Mouse (Mus musculus): ENCODE measurements around the gene Prdx1.
"Not testable (repeated sequence)": the region's sequence is repeated elsewhere in the genome, so short reads cannot be mapped to it uniquely, and the experiment has no call there.

The Prdx1 gene

DNA sequence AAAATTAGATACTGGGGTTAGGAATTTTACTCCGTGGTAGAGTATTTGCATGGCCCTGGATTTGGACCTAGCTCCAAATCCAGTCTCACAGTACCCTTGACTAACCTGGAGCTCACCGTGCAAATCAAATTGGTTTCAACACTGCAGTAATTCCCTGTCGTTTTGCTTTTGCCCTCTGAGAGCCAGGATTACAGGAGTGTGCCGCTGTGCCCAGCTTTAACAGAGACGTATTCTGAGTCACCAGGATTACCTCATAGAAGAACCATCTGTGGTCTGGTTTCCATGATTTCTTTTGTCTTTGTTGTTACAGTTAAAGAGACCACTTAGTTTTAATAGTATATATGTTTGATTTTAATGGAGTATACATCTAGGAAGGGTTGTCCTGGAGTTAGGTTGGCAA lies 6.2 kb upstream of the Prdx1 start:
- no peak for DNase-seq (ENCODE audit: extremely low spot score)

GRCm38 (mm10) chr4:116680521-116680920 lies 4.8 kb upstream of the Prdx1 start:
- not testable (repeated sequence) for DNase-seq (ENCODE audit: extremely low spot score)

DNA sequence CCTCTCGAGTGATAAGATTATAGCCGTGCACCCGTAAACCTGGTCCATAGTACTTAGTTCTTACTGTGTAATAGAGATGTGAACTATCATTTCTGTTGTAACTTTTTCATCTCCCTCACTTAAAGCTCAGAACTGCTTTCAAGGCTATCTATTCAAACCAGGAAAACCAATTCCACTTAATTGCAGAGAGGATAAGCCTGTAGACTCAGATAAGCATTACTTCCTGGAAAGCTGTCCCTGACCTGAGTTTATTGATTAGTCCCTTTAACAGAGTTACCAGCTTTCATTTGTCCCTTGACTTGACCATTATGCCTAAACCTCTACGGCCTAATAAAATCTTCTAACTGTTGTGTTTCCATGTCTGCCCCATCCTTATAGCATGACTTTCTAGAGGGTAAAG lies 1.4 kb upstream of the Prdx1 start:
- no peak for DNase-seq (ENCODE audit: extremely low spot score)

DNA sequence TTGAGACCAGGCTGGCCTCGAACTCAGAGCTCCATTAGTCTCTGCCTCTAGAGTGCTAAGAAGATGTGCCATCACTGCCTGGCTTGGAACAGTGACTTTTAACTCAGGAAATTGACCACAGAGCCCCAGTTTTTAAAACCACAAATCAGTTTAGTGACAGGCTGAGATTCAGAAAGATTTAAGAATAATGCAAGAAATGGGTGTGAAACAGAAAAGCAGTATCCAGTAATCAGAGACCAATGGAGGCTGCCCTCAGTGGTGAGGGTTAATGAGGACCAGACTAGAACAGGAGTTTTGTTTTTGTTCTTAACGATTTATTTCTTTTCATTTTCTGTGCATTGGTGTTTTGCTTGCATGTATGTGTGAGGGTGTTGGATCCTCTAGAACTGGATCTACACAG lies 679 bp upstream of the Prdx1 start:
- DNase-seq (ENCODE audit: extremely low spot score) = peak; percentile 21

- DNase-seq (ENCODE audit: extremely low spot score) = no peak
These were observed 1.7 kb downstream of the Prdx1 start for GRCm38 (mm10) chr4:116687041-116687440.

DNA sequence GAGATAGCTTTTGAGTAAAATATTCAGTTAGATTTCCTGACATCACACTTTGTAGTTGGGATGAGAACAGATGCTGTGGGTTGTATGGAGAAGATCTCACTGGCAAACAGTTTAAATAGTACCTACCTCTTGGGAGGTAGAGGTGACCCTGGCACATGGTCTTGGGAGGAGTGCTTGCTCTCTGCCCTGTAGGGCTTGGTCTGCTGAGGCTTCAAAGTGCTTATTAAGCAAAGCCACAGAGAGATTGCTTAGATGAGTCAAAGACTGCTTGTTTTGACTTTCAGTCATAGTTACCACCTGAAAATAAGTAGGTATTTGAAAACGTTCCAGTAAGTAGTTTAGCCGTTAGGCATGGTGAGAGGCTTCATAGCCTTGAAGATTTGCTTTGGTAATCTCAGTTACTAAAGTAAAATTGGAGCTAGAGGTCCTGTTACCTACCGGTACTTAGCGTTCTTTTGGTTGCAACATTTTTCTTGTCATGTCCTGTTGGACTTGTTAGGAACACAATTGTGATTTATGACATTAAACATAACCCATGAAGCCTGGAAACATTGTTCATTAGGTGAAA lies 4.0 kb downstream of the Prdx1 start:
- DNase-seq (ENCODE audit: extremely low spot score) = no peak

DNA sequence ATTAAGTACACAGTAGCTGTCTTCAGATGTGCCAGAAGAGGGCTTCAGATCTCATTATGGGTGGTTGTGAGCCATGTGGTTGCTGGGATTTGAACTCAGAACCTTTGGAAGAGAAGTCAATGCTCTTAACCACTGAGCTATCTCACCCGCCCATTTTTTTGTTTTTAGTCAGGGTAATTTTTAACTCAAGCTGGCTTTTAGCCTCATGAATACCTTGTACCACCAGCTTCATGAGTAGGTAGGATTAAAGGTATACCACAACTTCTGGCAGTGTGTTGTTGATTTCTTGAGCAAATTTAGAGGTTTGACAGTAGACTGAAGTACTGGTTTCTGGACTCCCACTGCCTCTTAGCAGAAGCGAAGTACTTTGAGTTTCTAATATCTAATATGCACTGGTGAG lies 6.8 kb downstream of the Prdx1 start:
- no peak for DNase-seq (ENCODE audit: extremely low spot score)

- DNase-seq (ENCODE audit: extremely low spot score) = no peak
These were observed 8.4 kb downstream of the Prdx1 start for GRCm38 (mm10) chr4:116693785-116694184.

DNA sequence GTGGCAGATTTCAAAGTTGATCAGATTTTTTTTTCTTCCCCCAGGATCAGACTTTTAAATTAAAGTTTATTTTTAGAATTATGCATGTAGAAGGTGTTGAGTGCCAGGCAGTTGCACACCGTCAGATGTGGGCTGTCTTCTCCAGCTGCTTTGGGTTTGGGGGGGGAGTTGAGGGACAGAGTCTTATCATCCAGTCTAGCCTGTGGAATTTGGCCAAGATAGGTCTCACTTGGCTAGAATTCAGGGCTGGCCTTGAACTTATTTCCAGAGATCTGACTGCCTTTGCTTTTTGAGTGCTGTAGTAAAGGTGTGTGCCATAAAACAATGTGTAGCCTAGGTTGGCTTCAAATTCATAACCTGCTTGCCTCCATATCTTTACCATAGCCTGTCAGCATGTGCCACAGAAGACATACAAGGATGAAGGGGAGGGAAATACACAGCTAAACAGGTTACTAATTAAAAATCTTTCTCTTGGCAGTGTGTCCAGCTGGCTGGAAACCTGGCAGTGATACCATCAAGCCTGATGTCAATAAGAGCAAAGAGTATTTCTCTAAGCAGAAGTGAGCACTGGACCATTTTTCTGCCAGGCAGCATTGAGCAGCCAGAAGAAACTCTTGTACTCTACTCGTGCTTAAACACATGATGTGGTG lies 13.5 kb downstream of the Prdx1 start:
- DNase-seq (ENCODE audit: extremely low spot score) = no peak

DNA sequence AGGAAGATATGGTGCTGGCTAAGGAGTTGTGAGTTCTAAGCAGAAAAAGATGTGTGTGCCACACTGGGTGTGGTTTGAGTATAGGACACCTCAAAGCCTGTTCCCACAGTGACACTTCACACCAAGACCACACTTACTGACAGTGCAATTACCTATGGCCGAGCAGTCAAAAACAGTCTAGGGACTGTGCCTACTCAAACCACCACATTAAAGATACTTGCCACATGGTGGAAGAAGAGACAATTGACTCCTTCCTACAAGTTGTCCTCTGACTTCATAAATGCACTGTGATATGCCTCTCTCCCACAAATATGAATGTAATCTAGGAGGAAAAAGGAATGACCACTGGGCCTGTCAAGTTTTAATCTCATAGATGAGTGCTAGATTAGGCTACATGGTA lies 15.6 kb downstream of the Prdx1 start:
- DNase-seq (ENCODE audit: extremely low spot score) = no peak

GRCm38 (mm10) chr4:116703804-116704203 lies 18.5 kb downstream of the Prdx1 start:
- DNase-seq (ENCODE audit: extremely low spot score) = peak; percentile 71

DNA sequence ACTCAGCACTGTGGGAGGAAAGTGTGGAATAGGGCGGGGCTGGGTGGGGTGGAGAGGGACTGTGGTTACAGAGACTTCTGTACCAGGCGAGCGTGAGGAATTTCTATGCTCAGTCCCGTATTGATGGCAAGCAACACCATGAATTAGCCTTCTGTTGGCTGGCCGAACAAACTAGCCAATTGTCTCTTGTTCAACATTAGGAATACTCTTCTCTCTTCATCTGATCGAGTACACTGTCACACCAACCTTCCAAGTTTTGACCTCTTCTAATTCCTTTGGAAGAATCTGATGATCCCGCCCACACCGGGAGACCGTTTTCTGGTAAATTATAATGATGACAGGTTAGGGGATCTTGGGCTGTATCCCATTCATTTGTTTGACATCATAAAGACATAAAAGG lies 22.3 kb downstream of the Prdx1 start:
- no peak for DNase-seq (ENCODE audit: extremely low spot score)

- DNase-seq (ENCODE audit: extremely low spot score) = peak; percentile 84
These were observed 22.9 kb downstream of the Prdx1 start, which contains the start of the genes Mmachc and Ccdc163 for GRCm38 (mm10) chr4:116708201-116708764. Gene Mmachc (minus strand): TSS chr4:116708406. Gene Ccdc163 (plus strand): TSS chr4:116708509.

GRCm38 (mm10) chr4:116708791-116709390 lies 23.5 kb downstream of the Prdx1 start:
- no peak for DNase-seq (ENCODE audit: extremely low spot score)

GRCm38 (mm10) chr4:116710154-116710553 lies 24.8 kb downstream of the Prdx1 start:
- no peak for DNase-seq (ENCODE audit: extremely low spot score)

GRCm38 (mm10) chr4:116712536-116712935 lies 27.2 kb downstream of the Prdx1 start:
- no peak for DNase-seq (ENCODE audit: extremely low spot score)

DNA sequence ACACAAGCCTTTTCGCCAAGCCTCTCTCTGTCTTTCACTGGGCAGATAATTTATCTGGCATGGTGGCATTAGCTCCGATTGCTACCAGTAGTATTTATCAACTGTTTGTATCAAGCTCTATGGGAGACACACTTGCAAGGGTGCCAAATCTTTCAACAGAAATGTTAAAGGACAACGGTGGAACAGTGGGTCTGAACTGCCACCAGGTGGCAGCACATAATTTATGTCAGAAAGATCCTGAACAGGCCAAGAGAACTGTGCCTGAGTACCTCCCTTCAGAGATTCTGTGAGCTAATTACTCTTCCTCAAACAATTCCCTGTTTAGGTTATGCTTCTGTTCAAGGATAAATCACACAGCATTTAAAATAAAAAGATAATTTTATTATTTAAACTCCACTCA lies 34.1 kb downstream of the Prdx1 start:
- DNase-seq (ENCODE audit: extremely low spot score) = peak; percentile 50

GRCm38 (mm10) chr4:116720343-116721097 lies 35.2 kb downstream of the Prdx1 start, which contains the start of gene Tesk2:
Gene Tesk2 (plus strand): TSS chr4:116720948.
- peak; percentile 95 for DNase-seq (ENCODE audit: extremely low spot score)

DNA sequence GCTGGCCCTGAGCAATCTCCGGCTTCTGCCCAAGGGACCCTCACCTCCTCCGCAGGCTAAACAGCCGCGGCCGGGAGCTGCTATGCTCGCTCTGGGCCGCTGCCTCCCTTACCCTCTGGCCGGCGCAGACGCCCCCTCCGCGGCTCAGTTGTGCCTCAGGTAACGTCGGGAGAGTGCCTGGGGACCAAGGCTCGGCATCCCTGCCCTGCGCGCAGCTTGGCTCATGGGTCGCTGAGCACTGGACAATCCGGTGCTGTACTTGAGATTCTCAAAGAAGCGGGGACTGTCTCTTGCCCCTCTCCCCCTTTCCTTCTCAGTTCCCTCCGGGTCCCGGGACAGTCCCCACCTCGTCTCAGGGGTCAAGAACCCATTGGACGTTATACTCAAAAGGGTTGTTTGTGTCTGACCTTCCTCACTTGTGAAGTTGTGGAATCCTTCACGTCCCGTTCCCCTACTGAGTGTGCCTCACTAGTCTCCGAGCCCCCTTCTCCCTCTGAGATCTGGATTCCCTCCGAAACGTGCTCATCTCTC lies 35.8 kb downstream of the Prdx1 start:
- DNase-seq (ENCODE audit: extremely low spot score) = no peak

GRCm38 (mm10) chr4:116722230-116722629 lies 36.9 kb downstream of the Prdx1 start:
- no peak for DNase-seq (ENCODE audit: extremely low spot score)

DNA sequence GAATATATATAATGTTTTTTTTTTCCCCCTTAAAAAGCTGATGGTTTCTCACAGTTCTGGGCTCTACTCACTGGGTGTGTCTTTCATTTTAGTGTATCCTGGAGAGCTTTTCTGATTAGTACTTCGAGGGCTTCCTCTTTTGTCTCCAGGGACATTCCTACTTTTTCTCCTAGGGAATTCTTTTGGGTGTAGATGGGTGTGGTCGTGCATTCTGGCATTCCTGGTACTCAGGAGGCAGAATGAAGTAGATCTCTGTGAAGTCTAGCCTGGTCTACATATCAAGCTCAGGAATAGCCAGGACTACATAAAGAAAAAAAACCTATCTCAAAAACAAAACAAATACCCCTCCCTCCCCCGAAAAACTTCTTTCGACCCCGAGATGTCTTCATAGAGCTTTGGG lies 40.1 kb downstream of the Prdx1 start:
- no peak for DNase-seq (ENCODE audit: extremely low spot score)

GRCm38 (mm10) chr4:116727401-116727800 lies 42.1 kb downstream of the Prdx1 start:
- no peak for DNase-seq (ENCODE audit: extremely low spot score)

All from embryo, embryonic 9.5 days (tissue).